Mouse (Mus musculus): ENCODE data around the gene Olfr1346. TPM values are rescaled to one million over a fixed set of nuclear protein-coding genes. Genes with fewer than 3 reads are reported as not detected.

The Olfr1346 gene
- polyA plus RNA-seq (2015; fragmentation: Nextera tagmentation; extraction: Ambion mirVana), result not detected in 2 replicates

GRCm38 (mm10) chr7:6466951-6467350 is at the start of gene Olfr1346:
Gene Olfr1346, plus strand, starts transcription at chr7:6467101.
- no peaks in the 10 kb centered on the region for H3K27me3 ChIP-seq (ENCODE audit: insufficient read depth, low read length)
- no peak for DNase-seq
- ATAC-seq, result no peak

GRCm38 (mm10) chr7:6419894-6420293 is 47.0 kb upstream of the Olfr1346 start:
- ATAC-seq (no peak), DNase-seq (no peak)
- H3K4me3 ChIP-seq (ENCODE audit: low read depth, low read length), result no peak overlapping the region
- H3K9ac ChIP-seq (replicated peaks), result no peak overlapping the region
- no peaks in the 10 kb centered on the region for H3K4me1 ChIP-seq (ENCODE audit: insufficient read depth)
- H3K27ac ChIP-seq (ENCODE audit: low read depth), result no peak overlapping the region
- no peaks in the 10 kb centered on the region for H3K27me3 ChIP-seq (ENCODE audit: insufficient read depth, low read length)
- no peak for TF ChIP-seq EP300 (IDR thresholded peaks at IDR 0.05; ENCODE audit: low read depth)
- TF ChIP-seq CTCF (IDR thresholded peaks at IDR 0.05; ENCODE audit: low read depth), result no peak
- 63% methylated on average over 6 of the region's 6 CpGs for WGBS (ENCODE audit: insufficient replicate concordance)
- no peak overlapping the region for H3K4me2 ChIP-seq (ENCODE audit: low read depth, low read length)
- no peaks in the 10 kb centered on the region for H3K36me3 ChIP-seq (replicated peaks; ENCODE audit: insufficient read depth, low read length)
- no peaks in the 10 kb centered on the region for H3K9me3 ChIP-seq (ENCODE audit: low read length)

More at GRCm38 (mm10) chr7:6466951-6467350, at the start of gene Olfr1346:
- no peak within 1 kb of the TSS for H3K9ac ChIP-seq (replicated peaks)
- H3K9me3 ChIP-seq (ENCODE audit: low read length), result no peaks in the 10 kb centered on the region
- no peaks in the 10 kb centered on the region for H3K4me1 ChIP-seq (ENCODE audit: insufficient read depth)
- H3K4me3 ChIP-seq (ENCODE audit: low read depth, low read length), result no peak within 1 kb of the TSS
- TF ChIP-seq EP300 (IDR thresholded peaks at IDR 0.05; ENCODE audit: low read depth), result no peak
- TF ChIP-seq CTCF (IDR thresholded peaks at IDR 0.05; ENCODE audit: low read depth), result no peak
- no peak within 1 kb of the TSS for H3K27ac ChIP-seq (ENCODE audit: low read depth)
- H3K36me3 ChIP-seq (replicated peaks; ENCODE audit: insufficient read depth, low read length), result no peaks in the 10 kb centered on the region
- no peak within 1 kb of the TSS for H3K4me2 ChIP-seq (ENCODE audit: low read depth, low read length)

DNA sequence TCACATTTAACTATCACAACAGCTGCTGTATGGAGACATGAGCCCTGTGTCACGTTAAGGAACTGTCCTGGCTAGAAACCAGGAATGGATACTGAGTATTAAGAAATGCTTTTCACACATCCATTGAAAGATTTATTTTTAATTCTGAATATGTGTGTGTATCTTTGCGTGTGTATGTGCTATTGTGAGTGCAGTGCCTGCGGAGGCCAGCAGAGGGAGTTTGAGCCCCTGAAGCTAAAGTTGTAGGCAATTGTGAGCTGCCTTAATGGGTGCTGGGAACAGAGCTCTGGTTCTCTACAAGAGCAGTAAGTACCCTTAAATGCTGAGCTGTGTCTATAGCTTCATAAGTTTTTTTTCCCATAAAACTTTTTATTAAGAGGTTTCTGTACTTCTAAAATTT is 37.5 kb upstream of the Olfr1346 start:
- TF ChIP-seq CTCF (IDR thresholded peaks at IDR 0.05; ENCODE audit: low read depth) (0 out of 2 replicates have a peak, but pooled peaks have one; percentile 30), EP300 (IDR thresholded peaks at IDR 0.05; ENCODE audit: low read depth) (no peak)

GRCm38 (mm10) chr7:6430342-6430741 is 36.6 kb upstream of the Olfr1346 start:
- WGBS (ENCODE audit: insufficient replicate concordance), result 15% methylated on average over 2 of the region's 2 CpGs
- H3K27me3 ChIP-seq (ENCODE audit: insufficient read depth, low read length), result no peaks in the 10 kb centered on the region
- H3K27ac ChIP-seq (ENCODE audit: low read depth), result no peak overlapping the region
- no peaks in the 10 kb centered on the region for H3K36me3 ChIP-seq (replicated peaks; ENCODE audit: insufficient read depth, low read length)
- H3K4me1 ChIP-seq (ENCODE audit: insufficient read depth), result no peaks in the 10 kb centered on the region
- no peak overlapping the region for H3K4me2 ChIP-seq (ENCODE audit: low read depth, low read length)
- no peak for TF ChIP-seq EP300 (IDR thresholded peaks at IDR 0.05; ENCODE audit: low read depth)
- peak; percentile 71 for TF ChIP-seq CTCF (IDR thresholded peaks at IDR 0.05; ENCODE audit: low read depth)
- H3K4me3 ChIP-seq (ENCODE audit: low read depth, low read length), result no peak overlapping the region
- no peaks in the 10 kb centered on the region; the same call in 1 of the 2 replicates for H3K9me3 ChIP-seq (ENCODE audit: low read length)
- DNase-seq, result peak; percentile 57
- H3K9ac ChIP-seq (replicated peaks), result no peak overlapping the region
- ATAC-seq, result no peak

More for the DNA sequence above, 37.5 kb upstream of the Olfr1346 start:
- no peak overlapping the region for H3K27ac ChIP-seq (ENCODE audit: low read depth)
- ATAC-seq, result no peak
- H3K27me3 ChIP-seq (ENCODE audit: insufficient read depth, low read length), result no peaks in the 10 kb centered on the region
- DNase-seq, result no peak
- WGBS (ENCODE audit: insufficient replicate concordance), result 77% methylated on average over 3 of the region's 3 CpGs
- no peaks in the 10 kb centered on the region; the same call in 1 of the 2 replicates for H3K9me3 ChIP-seq (ENCODE audit: low read length)
- H3K4me1 ChIP-seq (ENCODE audit: insufficient read depth), result no peaks in the 10 kb centered on the region
- no peak overlapping the region for H3K4me3 ChIP-seq (ENCODE audit: low read depth, low read length)
- no peaks in the 10 kb centered on the region for H3K36me3 ChIP-seq (replicated peaks; ENCODE audit: insufficient read depth, low read length)
- no peak overlapping the region for H3K9ac ChIP-seq (replicated peaks)
- no peak overlapping the region for H3K4me2 ChIP-seq (ENCODE audit: low read depth, low read length)

- 74% methylated on average over 3 of the region's 3 CpGs for whole genome bisulfite sequencing (ENCODE audit: insufficient replicate concordance)
- no peaks in the 10 kb centered on the region for H3K9me3 ChIP-seq (ENCODE audit: low read length)
- ATAC-seq (no peak), DNase-seq (no peak)
- H3K4me3 ChIP-seq (ENCODE audit: low read depth, low read length), result no peak within 1 kb of the TSS
- no peaks in the 10 kb centered on the region for H3K4me1 ChIP-seq (ENCODE audit: insufficient read depth)
- no peak within 1 kb of the TSS for H3K4me2 ChIP-seq (ENCODE audit: low read depth, low read length)
- TF ChIP-seq EP300 (IDR thresholded peaks at IDR 0.05; ENCODE audit: low read depth) (no peak), CTCF (IDR thresholded peaks at IDR 0.05; ENCODE audit: low read depth) (no peak)
- H3K36me3 ChIP-seq (replicated peaks; ENCODE audit: insufficient read depth, low read length), result no peaks in the 10 kb centered on the region
- no peak within 1 kb of the TSS for H3K27ac ChIP-seq (ENCODE audit: low read depth)
- no peak within 1 kb of the TSS for H3K9ac ChIP-seq (replicated peaks)
- no peaks in the 10 kb centered on the region for H3K27me3 ChIP-seq (ENCODE audit: insufficient read depth, low read length)
Observed at GRCm38 (mm10) chr7:6438388-6438787, 28.5 kb upstream of the Olfr1346 start, which contains the start of gene Olfr1344. Gene Olfr1344, plus strand, starts transcription at chr7:6438688.

DNA sequence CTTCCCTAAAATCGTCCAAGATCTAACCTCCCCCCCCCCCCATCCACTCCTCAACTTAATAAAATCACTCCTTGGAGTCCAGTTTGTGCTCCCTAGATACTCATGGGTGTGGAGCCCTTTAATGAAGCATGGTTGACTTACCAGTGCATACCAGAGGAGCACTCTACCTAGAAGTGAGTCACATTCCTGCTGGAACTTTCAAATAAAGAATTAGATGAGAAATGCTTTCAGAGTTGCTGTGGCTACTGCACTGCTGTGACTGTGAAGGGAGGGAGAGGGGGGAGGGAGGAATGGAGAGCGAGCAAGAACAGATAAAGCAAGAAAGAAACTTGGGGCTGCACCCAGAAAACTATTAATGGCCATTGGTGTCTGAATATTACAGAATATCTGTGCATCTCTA is 25.7 kb upstream of the Olfr1346 start:
- DNase-seq (no peak), ATAC-seq (no peak)
- Histone ChIP-seq H3K27me3 (ENCODE audit: insufficient read depth, low read length) (no peaks in the 10 kb centered on the region), H3K4me3 (ENCODE audit: low read depth, low read length) (no peak overlapping the region), H3K27ac (ENCODE audit: low read depth) (no peak overlapping the region), H3K9me3 (ENCODE audit: low read length) (no peaks in the 10 kb centered on the region), H3K4me2 (ENCODE audit: low read depth, low read length) (no peak overlapping the region), H3K36me3 (replicated peaks; ENCODE audit: insufficient read depth, low read length) (no peaks in the 10 kb centered on the region), H3K9ac (replicated peaks) (no peak overlapping the region), H3K4me1 (ENCODE audit: insufficient read depth) (no peaks in the 10 kb centered on the region)
- 53% methylated on average over 2 of the region's 2 CpGs for WGBS (ENCODE audit: insufficient replicate concordance)
- TF ChIP-seq EP300 (IDR thresholded peaks at IDR 0.05; ENCODE audit: low read depth) (no peak), CTCF (IDR thresholded peaks at IDR 0.05; ENCODE audit: low read depth) (no peak)

GRCm38 (mm10) chr7:6447771-6448170 is 19.1 kb upstream of the Olfr1346 start:
- TF ChIP-seq EP300 (IDR thresholded peaks at IDR 0.05; ENCODE audit: low read depth), result no peak
- no peak for TF ChIP-seq CTCF (IDR thresholded peaks at IDR 0.05; ENCODE audit: low read depth)
- no peaks in the 10 kb centered on the region for H3K36me3 ChIP-seq (replicated peaks; ENCODE audit: insufficient read depth, low read length)
- H3K4me1 ChIP-seq (ENCODE audit: insufficient read depth), result no peaks in the 10 kb centered on the region
- H3K27me3 ChIP-seq (ENCODE audit: insufficient read depth, low read length), result no peaks in the 10 kb centered on the region
- WGBS (ENCODE audit: insufficient replicate concordance), result 30% methylated on average over 5 of the region's 5 CpGs
- H3K9ac ChIP-seq (replicated peaks), result no peak overlapping the region
- no peak for ATAC-seq
- H3K9me3 ChIP-seq (ENCODE audit: low read length), result no peaks in the 10 kb centered on the region; the same call in 1 of the 2 replicates
- DNase-seq, result no peak
- H3K4me3 ChIP-seq (ENCODE audit: low read depth, low read length), result no peak overlapping the region
- H3K4me2 ChIP-seq (ENCODE audit: low read depth, low read length), result no peak overlapping the region
- H3K27ac ChIP-seq (ENCODE audit: low read depth), result no peak overlapping the region

Measured in liver, postnatal 0 days (tissue).